Mouse (Mus musculus) cerebellum, postnatal 36 days (tissue): ENCODE results near the gene Tollip.

Experiments
- DNase-seq, 2 experiments: peaks; one replicate each; pipeline ENCODE4 v3.0.0; 2021 to 2022; ENCODE audit warnings: mixed read lengths in 2 of 2

The Tollip gene

DNA sequence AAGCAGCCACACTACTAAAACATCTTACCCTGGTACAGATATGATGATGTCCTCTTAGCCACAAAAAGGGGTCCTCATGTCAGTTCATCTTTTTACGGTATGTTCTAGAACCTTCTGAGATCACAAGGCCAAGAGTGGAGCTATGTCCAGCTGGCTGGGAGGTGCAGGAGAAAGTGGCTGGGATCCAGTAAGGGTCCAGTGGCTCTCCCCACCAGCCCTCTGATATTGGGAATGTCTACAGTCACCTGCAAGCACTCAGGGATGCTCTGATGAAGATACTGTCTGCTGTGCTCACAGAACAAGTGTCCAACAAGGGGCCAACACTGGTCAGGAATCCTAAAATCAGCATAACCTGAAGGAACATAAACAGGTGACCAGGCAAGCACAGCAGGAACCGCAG lies at the start of gene Tollip:
Gene Tollip (minus strand): TSS at position 101 of the 400 bp plus-strand sequence.
- no peak for DNase-seq

DNA sequence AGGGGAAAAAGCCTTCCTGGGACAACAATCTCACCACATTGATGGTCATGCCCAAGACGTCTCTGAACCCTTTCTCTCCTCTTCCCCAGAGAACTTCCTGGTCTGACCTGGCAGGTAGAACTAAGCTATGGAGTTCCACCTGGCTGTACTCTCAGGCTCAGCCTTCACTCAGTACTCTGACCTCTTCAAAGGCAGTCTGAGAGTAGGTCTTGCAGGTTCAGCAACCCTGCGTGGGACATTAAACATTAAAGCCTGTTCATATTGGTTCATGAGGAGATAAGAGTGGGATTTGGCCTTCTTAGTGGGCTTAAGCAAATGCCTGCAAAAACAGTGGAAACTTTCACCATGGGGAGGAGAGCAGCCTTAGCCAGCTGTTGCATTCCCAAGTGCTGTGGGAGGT lies 48.0 kb upstream of the Tollip start:
- DNase-seq, result no peak

DNA sequence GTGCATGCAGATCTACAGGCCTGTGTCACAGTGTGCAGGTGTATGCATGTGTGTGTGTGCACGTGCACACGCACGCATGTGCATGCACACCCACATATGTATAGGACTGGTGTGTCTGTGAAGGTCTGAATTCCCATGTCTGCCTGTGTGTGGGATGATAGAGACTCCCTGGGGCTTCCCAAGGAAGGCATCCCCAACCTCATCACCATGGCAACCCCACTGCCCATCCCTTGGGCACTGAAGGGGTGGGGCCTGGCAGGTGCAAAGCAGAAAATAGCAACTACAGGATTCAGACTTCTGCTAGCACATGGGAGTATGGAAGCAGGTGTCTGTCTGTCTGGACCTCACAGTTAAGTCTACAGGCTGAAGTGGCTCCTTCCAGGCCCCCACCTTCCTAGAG lies 44.2 kb upstream of the Tollip start:
- DNase-seq, result no peak

GRCm38 (mm10) chr7:141961491-141961890 lies 43.2 kb upstream of the Tollip start:
- peak; percentile 58 to 62 for DNase-seq

DNA sequence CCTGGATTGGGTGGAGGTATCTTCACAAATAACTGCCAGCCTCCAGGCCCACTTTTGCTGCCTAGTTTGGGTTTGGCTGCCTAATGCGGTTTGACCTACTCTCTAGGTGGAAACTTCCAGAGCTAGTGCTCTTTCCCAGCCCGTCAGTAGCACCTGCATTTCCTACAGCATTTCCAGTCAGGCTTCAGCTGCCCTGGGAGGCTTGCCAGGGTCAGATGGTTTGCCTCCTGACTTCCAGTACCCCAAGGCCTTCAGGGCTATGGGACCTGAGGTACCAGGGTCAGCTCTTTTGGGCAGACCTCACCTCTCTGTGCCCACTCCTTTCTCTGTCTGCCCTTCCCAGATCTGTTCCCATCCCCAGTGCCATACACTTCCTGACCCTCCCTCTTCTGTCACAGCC lies 42.6 kb upstream of the Tollip start:
- DNase-seq, result peak; percentile 57 to 60

GRCm38 (mm10) chr7:141959133-141959532 lies 40.8 kb upstream of the Tollip start:
- no peak for DNase-seq

GRCm38 (mm10) chr7:141958211-141958610 lies 39.9 kb upstream of the Tollip start:
- DNase-seq, result no peak

DNA sequence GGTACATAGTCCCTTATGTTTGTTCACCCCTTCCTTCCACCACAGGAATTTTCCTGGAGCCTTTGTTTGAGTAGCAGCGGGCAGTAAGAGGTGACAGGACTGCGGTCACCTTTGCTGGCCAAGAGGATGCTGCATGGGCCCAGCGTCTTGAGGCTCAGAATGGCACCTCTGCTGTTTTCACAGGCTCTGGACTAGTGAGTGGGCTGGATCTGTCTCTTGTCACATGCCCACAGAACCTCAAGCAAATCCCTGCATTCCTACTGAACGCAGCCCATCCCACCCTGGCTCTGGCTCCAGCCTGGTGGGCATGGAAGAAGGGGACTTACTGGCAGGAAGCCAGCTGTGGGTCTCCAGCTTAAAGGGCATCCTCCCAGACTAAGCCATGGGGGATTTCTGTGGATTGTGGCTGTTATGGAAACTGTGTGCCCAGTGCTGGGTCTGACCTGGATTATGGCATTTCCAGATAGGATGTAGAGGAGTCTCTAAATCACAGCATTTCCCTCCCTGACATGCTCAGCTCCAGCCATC lies 39.3 kb upstream of the Tollip start:
- DNase-seq, result no peak

- no peak for DNase-seq
Observed at GRCm38 (mm10) chr7:141956174-141956566, 37.9 kb upstream of the Tollip start.

GRCm38 (mm10) chr7:141955565-141956173 lies 37.4 kb upstream of the Tollip start:
- DNase-seq, result no peak

DNA sequence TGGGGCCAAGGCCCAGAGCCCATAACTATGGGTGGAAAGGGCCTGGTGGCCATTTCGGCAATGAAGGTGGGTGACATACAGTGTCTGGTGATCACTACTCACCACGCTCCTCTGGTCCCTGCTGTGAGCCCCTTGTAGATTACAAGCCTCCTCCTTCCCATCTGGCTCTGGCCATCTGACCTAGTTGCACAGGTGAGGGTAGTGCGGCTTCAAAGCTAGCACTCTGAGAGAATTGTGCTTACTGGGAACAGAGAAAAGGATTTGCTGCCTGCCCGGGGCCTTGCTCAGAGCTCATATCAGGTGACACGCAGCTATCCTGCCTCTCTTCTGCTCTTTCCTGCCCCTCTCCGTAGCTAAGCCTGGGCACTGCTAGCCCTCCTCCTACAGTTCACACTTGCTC lies 35.3 kb upstream of the Tollip start:
- no peak for DNase-seq

DNA sequence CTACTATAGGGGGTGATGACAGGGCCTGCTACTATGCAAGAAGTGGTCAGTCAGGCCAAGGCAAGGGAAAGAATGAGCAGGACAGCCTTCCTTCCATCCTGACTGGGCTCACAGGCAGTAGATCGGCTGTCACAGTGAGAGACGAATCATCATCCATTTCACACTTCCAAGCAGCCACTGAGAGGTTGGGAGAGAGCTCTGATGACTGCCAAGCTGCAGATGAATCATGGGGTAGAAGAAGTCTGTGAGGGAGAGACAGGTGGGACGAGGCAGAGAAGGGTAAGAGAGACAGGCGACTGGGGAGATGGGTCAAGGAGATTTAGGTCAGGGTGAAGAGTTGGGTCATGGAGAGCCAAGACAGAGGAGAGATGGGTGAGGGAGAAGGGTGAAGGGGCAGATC lies 34.6 kb upstream of the Tollip start:
- DNase-seq, result no peak

DNA sequence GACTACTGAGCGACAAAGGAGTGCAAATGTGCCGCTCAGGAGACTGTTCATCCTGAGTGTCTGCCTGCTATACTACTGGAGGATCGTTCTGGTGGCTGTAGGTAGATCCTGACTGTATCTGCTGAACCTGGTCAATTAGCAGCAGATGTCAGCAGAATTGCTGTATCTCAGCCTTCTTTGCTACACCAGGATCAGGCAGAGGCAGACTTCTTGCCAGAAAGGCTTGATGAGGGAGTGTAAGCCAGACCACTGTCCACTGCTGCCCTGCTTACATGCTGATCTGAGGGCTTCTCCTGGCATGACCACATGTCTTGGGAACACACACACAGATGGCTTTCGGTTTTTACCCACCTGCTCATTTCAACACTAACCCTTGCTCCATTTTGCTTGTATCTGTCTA lies 33.5 kb upstream of the Tollip start:
- DNase-seq, result no peak

- DNase-seq, result peak; percentile 64 to 69
Observed at GRCm38 (mm10) chr7:141950104-141951013, 32.1 kb upstream of the Tollip start.

DNA sequence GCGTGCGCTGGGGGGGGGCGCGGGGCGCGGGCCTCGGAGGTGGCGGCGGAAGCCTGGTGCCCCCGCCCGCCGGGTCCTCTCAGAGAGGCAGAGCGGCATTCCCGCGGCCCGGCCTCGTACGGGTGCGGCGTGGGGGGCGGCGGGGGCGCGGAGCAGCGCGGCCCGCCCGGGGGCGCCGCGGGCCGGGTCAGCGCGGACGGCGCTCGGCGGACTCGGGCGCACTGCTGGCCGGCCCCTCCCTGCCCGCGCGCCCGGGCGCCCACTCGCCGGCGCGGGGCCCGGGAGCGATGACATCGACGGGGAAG lies 31.4 kb upstream of the Tollip start:
- no peak for DNase-seq

- peak; percentile 99 for DNase-seq
Observed at GRCm38 (mm10) chr7:141948906-141949798, 30.8 kb upstream of the Tollip start, which contains the start of gene Brsk2. Brsk2 (plus strand) TSS chr7:141949751.

DNA sequence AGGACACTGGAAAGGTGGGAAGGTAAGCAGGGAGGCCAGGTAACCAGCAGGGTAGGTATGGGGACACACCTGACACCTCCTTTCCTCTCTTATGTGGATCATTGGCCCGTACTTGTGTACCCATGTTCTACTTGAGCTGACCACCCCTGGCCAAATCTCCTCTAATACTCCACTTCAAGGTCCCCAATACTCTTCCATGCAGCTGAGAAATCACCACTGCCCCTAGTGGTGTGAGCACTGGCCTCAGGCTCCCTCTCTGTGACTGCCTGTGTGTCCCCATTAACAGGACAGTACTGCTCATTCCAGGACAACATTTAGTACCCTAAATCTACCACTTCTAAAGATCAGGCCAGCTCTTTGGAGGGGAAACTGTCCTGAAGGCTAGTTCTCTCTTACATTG lies 29.7 kb upstream of the Tollip start:
- DNase-seq, result no peak

DNA sequence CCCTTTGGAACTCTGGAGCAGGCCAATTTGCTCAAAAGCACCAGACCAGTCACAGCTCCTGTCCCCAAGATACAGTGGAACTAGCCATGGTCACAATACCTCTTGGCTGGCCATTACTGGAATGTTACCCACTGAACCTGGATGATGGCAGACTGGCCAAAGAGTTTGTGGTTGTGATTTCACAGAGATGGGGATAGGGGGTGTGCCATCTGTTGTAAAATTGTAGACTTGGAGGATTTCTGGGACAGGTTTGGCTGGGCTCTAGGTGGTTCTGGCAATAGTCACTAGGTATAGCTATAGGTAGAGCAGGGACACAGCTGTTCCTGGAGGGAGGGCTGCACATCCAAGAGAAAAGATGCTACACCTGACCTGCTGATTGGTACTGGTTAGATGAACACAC lies 29.2 kb upstream of the Tollip start:
- no peak for DNase-seq

DNA sequence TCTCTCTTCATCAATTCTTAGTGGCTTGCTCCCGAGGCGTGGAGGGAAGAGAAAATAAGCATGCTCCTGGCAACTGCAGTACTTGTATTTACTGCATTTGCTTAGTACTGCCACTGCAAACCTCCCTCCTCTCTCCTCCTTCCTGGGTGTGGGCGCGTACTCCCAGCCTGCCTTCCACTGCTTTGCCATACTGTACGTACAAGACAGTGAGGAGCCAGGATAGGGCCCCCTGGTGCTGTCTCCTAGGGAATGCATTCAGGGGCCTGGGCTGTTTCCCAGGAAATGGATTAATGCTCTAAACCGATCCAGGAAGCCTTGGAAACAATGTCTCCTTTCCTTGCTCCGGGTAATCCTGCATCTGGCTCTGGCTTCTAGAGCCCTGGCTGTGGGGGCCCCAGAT lies 27.6 kb upstream of the Tollip start:
- DNase-seq, result no peak

- DNase-seq, result no peak
Observed at GRCm38 (mm10) chr7:141943444-141943843, 25.1 kb upstream of the Tollip start.

DNA sequence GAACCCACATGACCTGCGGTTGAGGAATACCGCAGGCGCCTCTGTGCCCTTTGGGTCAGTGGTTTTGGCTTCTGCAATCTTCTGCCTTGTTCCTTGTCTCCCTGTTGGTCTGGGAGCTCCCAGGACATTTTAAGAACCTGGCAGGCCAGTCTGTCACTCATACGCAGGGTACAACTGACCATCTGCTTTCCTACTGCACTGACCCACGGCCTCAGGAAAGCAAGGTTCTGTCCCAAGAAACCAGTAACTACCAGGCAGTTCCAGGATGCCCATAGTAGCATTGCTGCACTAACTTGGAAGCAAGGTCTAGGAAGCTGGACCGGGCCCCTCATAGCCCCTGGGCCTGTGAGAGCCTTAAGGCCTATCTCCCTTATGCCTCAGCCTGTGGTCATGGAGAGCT lies 16.6 kb upstream of the Tollip start:
- peak in 1 of 2 experiments; percentile 32 for DNase-seq

DNA sequence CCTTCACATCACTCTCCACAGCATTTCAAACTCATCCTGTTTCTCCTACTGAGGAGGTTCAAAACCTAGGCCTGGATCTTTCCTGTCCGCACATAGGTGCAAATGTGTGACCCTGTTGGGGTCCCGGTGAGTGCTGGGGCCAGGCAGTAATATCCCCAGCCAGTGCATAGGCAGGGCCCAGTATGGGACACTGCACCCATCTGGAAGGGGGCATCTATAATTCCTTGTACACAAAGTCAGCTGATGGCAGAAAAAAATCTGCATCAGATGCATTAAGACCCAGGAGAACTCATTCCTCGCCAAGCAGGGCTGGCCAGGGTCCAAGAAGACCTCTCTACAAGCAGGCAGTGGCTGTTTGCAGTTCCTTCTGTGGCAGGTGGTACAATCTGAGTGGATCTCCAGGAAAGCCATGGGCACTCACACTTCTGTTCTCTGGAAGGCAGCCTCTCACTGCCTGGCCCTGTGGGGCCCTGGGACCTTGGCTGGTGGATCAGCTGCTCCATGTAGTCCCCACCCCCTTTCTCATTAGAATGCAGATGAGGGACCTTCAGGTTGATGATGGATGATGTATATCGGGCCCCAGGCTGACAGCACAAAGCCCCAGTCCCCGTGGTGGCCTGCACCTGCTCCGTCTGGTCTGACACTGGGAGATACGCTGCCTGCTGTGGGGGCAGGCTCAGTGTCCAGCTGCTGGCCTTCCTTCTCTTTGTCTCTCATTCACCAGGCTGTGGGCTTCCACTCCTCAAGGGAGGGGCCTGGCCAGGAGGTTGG lies 16.0 kb upstream of the Tollip start:
- peak; percentile 5 to 40 for DNase-seq
